8 mouse cellular contexts compared by ENCODE assay signal in genomic region chr1:57406187-57407151, GRCm38 (mm10). TPM values are rescaled to one million over a fixed set of nuclear protein-coding genes. Genes with fewer than 3 reads are reported as not detected.
A peak's percentile ranks its signal among the peaks of the same experiment; 100 is the strongest.
DNase-seq lines count a peak whose midpoint lies in the region; ATAC-seq and TF ChIP-seq lines count a peak whose summit lies in the region.

Gene Maip1 (plus strand): TSS chr1:57406328.
Gene Tyw5 (minus strand): TSS chr1:57407101.

- H3K9me3 ChIP-seq in embryonic facial prominence, embryonic 14.5 days (ENCODE audit: control insufficient read depth, low read length), result no peaks in the 10 kb centered on the region
- H3K9me3 ChIP-seq in kidney, embryonic 14.5 days (ENCODE audit: control insufficient read depth, low read length), result no peaks in the 10 kb centered on the region
- no peaks in the 10 kb centered on the region for H3K9me3 ChIP-seq in limb, embryonic 15.5 days
- H3K9me3 ChIP-seq in midbrain, postnatal 0 days (ENCODE audit: low read length), result no peaks in the 10 kb centered on the region

- no peak for TF ChIP-seq CTCF in bone marrow, adult 2 months (IDR thresholded peaks at IDR 0.05; ENCODE audit: control insufficient read depth, insufficient read depth, low read length)
- 0 out of 2 replicates have a peak, but pooled peaks have one; percentile 6 for TF ChIP-seq CTCF in midbrain, postnatal 0 days (IDR thresholded peaks at IDR 0.05)

- H3K4me3 ChIP-seq in bone marrow, adult 2 months (replicated peaks; ENCODE audit: control insufficient read depth, low read depth, low read length), result peak within 1 kb of the TSS; percentile 94
- peak within 1 kb of the TSS; percentile 96 for H3K4me3 ChIP-seq in embryonic facial prominence, embryonic 14.5 days (ENCODE audit: low read depth, low read length)
- H3K4me3 ChIP-seq in kidney, embryonic 14.5 days (ENCODE audit: low read length), result peak within 1 kb of the TSS; percentile 93
- peak within 1 kb of the TSS; percentile 72 for H3K4me3 ChIP-seq in limb, embryonic 15.5 days
- H3K4me3 ChIP-seq in midbrain, postnatal 0 days (ENCODE audit: low read depth, low read length), result peak within 1 kb of the TSS; percentile 97

- peak within 1 kb of the TSS; percentile 89 for H3K4me2 ChIP-seq in embryonic facial prominence, embryonic 14.5 days (ENCODE audit: low read depth, low read length)
- H3K4me2 ChIP-seq in kidney, embryonic 14.5 days (replicated peaks; ENCODE audit: low read depth, low read length), result peak within 1 kb of the TSS; percentile 68
- H3K4me2 ChIP-seq in limb, embryonic 15.5 days, result peak within 1 kb of the TSS; percentile 70
- peak within 1 kb of the TSS; percentile 73 for H3K4me2 ChIP-seq in midbrain, postnatal 0 days (ENCODE audit: low read depth, low read length, poor library complexity, severe bottlenecking)

- peaks cover 11% of the 10 kb centered on the region for H3K36me3 ChIP-seq in embryonic facial prominence, embryonic 14.5 days (ENCODE audit: control insufficient read depth, insufficient read depth, low read length)
- no peaks in the 10 kb centered on the region for H3K36me3 ChIP-seq in kidney, embryonic 14.5 days (ENCODE audit: control insufficient read depth, insufficient read depth, low read length)
- no peaks in the 10 kb centered on the region for H3K36me3 ChIP-seq in limb, embryonic 15.5 days
- no peaks in the 10 kb centered on the region for H3K36me3 ChIP-seq in midbrain, postnatal 0 days (ENCODE audit: insufficient read depth, low read length)

- no peaks in the 10 kb centered on the region for H3K27me3 ChIP-seq in embryonic facial prominence, embryonic 14.5 days (replicated peaks; ENCODE audit: control insufficient read depth, insufficient read depth, low read length)
- H3K27me3 ChIP-seq in kidney, embryonic 14.5 days (ENCODE audit: control insufficient read depth, insufficient read depth, low read length), result no peaks in the 10 kb centered on the region
- no peaks in the 10 kb centered on the region for H3K27me3 ChIP-seq in limb, embryonic 15.5 days
- H3K27me3 ChIP-seq in midbrain, postnatal 0 days (ENCODE audit: insufficient read depth, low read length), result no peaks in the 10 kb centered on the region

- WGBS in bone marrow, adult 2 months, result under 1% methylated on average over 72 of the region's 72 CpGs
- under 1% methylated on average over 36 of the region's 72 CpGs for WGBS in embryonic facial prominence, embryonic 14.5 days
- WGBS in kidney, embryonic 14.5 days, result under 1% methylated on average over 72 of the region's 72 CpGs
- WGBS in limb, embryonic 15.5 days, result under 1% methylated on average over 72 of the region's 72 CpGs
- under 1% methylated on average over 72 of the region's 72 CpGs for WGBS in midbrain, postnatal 0 days

- ATAC-seq in embryonic facial prominence, embryonic 14.5 days (ENCODE audit: low read depth), result peak; percentile 93
- peak; percentile 94 for ATAC-seq in kidney, embryonic 14.5 days (ENCODE audit: low FRiP score, low TSS enrichment)
- peak; percentile 87 for ATAC-seq in limb, embryonic 15.5 days (ENCODE audit: insufficient number of reproducible peaks, low FRiP score, low TSS enrichment, low read depth)
- ATAC-seq in midbrain, postnatal 0 days (ENCODE audit: low FRiP score), result peak; percentile 94

- peak within 1 kb of the TSS; percentile 92 for H3K9ac ChIP-seq in embryonic facial prominence, embryonic 14.5 days (ENCODE audit: low read depth, low read length)
- peak within 1 kb of the TSS; percentile 92 for H3K9ac ChIP-seq in kidney, embryonic 14.5 days (ENCODE audit: low read depth, low read length)
- peak within 1 kb of the TSS; percentile 92 for H3K9ac ChIP-seq in limb, embryonic 15.5 days
- peak within 1 kb of the TSS; percentile 79 for H3K9ac ChIP-seq in midbrain, postnatal 0 days (replicated peaks; ENCODE audit: low read length, poor library complexity, severe bottlenecking)

- H3K4me1 ChIP-seq in bone marrow, adult 2 months (ENCODE audit: control insufficient read depth, insufficient read depth, low read length), result peaks cover 1% of the 10 kb centered on the region; the same call in 1 of the 2 replicates
- H3K4me1 ChIP-seq in embryonic facial prominence, embryonic 14.5 days (ENCODE audit: control insufficient read depth, insufficient read depth, low read length), result peaks cover 28% of the 10 kb centered on the region
- H3K4me1 ChIP-seq in kidney, embryonic 14.5 days (ENCODE audit: control insufficient read depth, insufficient read depth, low read length), result peaks cover 15% of the 10 kb centered on the region; the same call in 1 of the 2 replicates
- peaks cover 25% of the 10 kb centered on the region for H3K4me1 ChIP-seq in limb, embryonic 15.5 days
- H3K4me1 ChIP-seq in midbrain, postnatal 0 days (ENCODE audit: insufficient read depth, low read length), result peaks cover 15% of the 10 kb centered on the region

- peak; percentile 92 for DNase-seq in A20 (ENCODE audit: low read depth, low spot score)
- peak; percentile 88 for DNase-seq in embryonic facial prominence, embryonic 14.5 days (ENCODE audit: low spot score)
- peak; percentile 73 to 81 for DNase-seq in heart, adult 9 months (ENCODE audit: low spot score in 2 of 2)
- peak; percentile 90 for DNase-seq in midbrain, postnatal 0 days (ENCODE audit: low spot score)
- peak; percentile 83 for DNase-seq in spleen, postnatal 10 days (ENCODE audit: low spot score in 2 of 2)

- peak within 1 kb of the TSS; percentile 85 for H3K27ac ChIP-seq in bone marrow, adult 2 months (ENCODE audit: control insufficient read depth, insufficient read depth, low read depth, low read length, poor library complexity)
- H3K27ac ChIP-seq in embryonic facial prominence, embryonic 14.5 days (replicated peaks; ENCODE audit: low read depth, low read length), result peak within 1 kb of the TSS; percentile 96
- peak within 1 kb of the TSS; percentile 95 for H3K27ac ChIP-seq in kidney, embryonic 14.5 days (ENCODE audit: low read depth, low read length)
- peak within 1 kb of the TSS; percentile 98 for H3K27ac ChIP-seq in limb, embryonic 15.5 days
- peak within 1 kb of the TSS; percentile 91 for H3K27ac ChIP-seq in midbrain, postnatal 0 days (ENCODE audit: low read depth, low read length)

- 0 out of 2 replicates have a peak, but pooled peaks have one; percentile 4 for TF ChIP-seq POLR2A in bone marrow, adult 2 months (IDR thresholded peaks at IDR 0.05; ENCODE audit: borderline replicate concordance, control insufficient read depth, low read depth, low read length)

RNA-seq across cellular contexts. Expression of gene Maip1, which starts in this region (rescaled TPM):
- polyA plus RNA-seq in bone marrow, adult 2 months (2011; ENCODE audit: insufficient read depth, insufficient read length, low replicate concordance, missing spikeins), result 3.1 and 3.4 TPM in 2 replicates
- polyA plus RNA-seq in embryonic facial prominence, embryonic 14.5 days (2014; fragmentation: Nextera tagmentation; extraction: Ambion mirVana), result 16.0 and 16.8 TPM in 2 replicates
- polyA plus RNA-seq in kidney, embryonic 14.5 days (2014; fragmentation: Nextera tagmentation; extraction: Ambion mirVana), result 21.1 and 21.2 TPM in 2 replicates
- polyA plus RNA-seq in limb, embryonic 15.5 days (2015; fragmentation: Nextera tagmentation; extraction: Ambion mirVana), result 14.9 and 15.1 TPM in 2 replicates
- 9.0 and 15.6 TPM in 2 replicates for total RNA-seq in midbrain, postnatal 0 days (2014; rRNA removed)
- polyA plus RNA-seq in midbrain, postnatal 0 days (2015; fragmentation: Nextera tagmentation; extraction: Ambion mirVana), result 18.3 and 20.8 TPM in 2 replicates

RNA-seq across cellular contexts. Expression of gene Tyw5, which starts in this region (rescaled TPM):
- 2.9 and 5.6 TPM in 2 replicates for polyA plus RNA-seq in bone marrow, adult 2 months (2011; ENCODE audit: insufficient read depth, insufficient read length, low replicate concordance, missing spikeins)
- 21.7 and 25.8 TPM in 2 replicates for polyA plus RNA-seq in embryonic facial prominence, embryonic 14.5 days (2014; fragmentation: Nextera tagmentation; extraction: Ambion mirVana)
- 24.8 and 30.2 TPM in 2 replicates for polyA plus RNA-seq in kidney, embryonic 14.5 days (2014; fragmentation: Nextera tagmentation; extraction: Ambion mirVana)
- polyA plus RNA-seq in limb, embryonic 15.5 days (2015; fragmentation: Nextera tagmentation; extraction: Ambion mirVana), result 27.4 and 27.6 TPM in 2 replicates
- 17.9 and 27.3 TPM in 2 replicates for total RNA-seq in midbrain, postnatal 0 days (2014; rRNA removed)
- 30.4 TPM in 2 replicates for polyA plus RNA-seq in midbrain, postnatal 0 days (2015; fragmentation: Nextera tagmentation; extraction: Ambion mirVana)

Comparison
In these comparisons a context has a peak if more than half of its experiments do, and no peak if none do; other contexts are left out.
1. Peak in every context shown above with its lines: DNase-seq, ATAC-seq, H3K4me3 ChIP-seq and H3K27ac ChIP-seq.